Comparison of ENCODE assay signal across 23 mouse cellular contexts in genomic region chr4:62425891-62426290, GRCm38 (mm10). TPM values are rescaled to one million over a fixed set of nuclear protein-coding genes. Genes with fewer than 3 reads are reported as not detected.
DNase-seq lines count a peak whose midpoint lies in the region; ATAC-seq and TF ChIP-seq lines count a peak whose summit lies in the region.
"Had no signal": no experiment of that assay in that cellular context is flagged by ENCODE, and none has a peak within 500 bp of the region (broad histone marks: within the 10 kb centered on the region; RNA-seq: fewer than 3 reads in every experiment).

No protein-coding gene starts in this region.

- no peak for TF ChIP-seq CTCF in gastrocnemius, adult 2 months (IDR thresholded peaks at IDR 0.05)
- no peak for TF ChIP-seq CTCF in MEL (IDR thresholded peaks at IDR 0.05 in 2 of 3, conservative IDR thresholded peaks at IDR 0.05 in 1 of 3; ENCODE audit: control insufficient read depth in 1 of 3, insufficient read depth in 1 of 3, low read depth in 2 of 3, low read length in 3 of 3, poor library complexity in 1 of 3, severe bottlenecking in 1 of 3)

- H3K27me3 ChIP-seq in MEL (ENCODE audit: control insufficient read depth in 1 of 2, insufficient read depth in 2 of 2, low read length in 2 of 2) = no peaks in the 10 kb centered on the region
- H3K27me3 ChIP-seq: CH12.LX, Patski had no signal

- TF ChIP-seq POLR2A in MEL (IDR thresholded peaks at IDR 0.05; ENCODE audit: control insufficient read depth in 1 of 2, insufficient read depth in 1 of 2, low read depth in 1 of 2, low read length in 2 of 2, poor library complexity in 1 of 2) = no peak

- no peak overlapping the region for H3K4me3 ChIP-seq in gastrocnemius, adult 2 months
- no peak overlapping the region for H3K4me3 ChIP-seq in MEL (ENCODE audit: control insufficient read depth in 1 of 2, insufficient read depth in 1 of 2, low read depth in 2 of 2, low read length in 2 of 2)

- peaks cover 7% of the 10 kb centered on the region in 2 experiments for H3K36me3 ChIP-seq in MEL (ENCODE audit: control insufficient read depth in 1 of 2, insufficient read depth in 2 of 2, low read length in 2 of 2)

- H3K27ac ChIP-seq in gastrocnemius, adult 2 months = peak overlapping the region; percentile 79; the same call in 1 of the 2 replicates
- no peak overlapping the region for H3K27ac ChIP-seq in MEL (ENCODE audit: control insufficient read depth, low read depth, low read length)

- H3K9ac ChIP-seq in MEL (ENCODE audit: control insufficient read depth, low read depth, low read length, poor library complexity, severe bottlenecking) = no peak overlapping the region

- H3K9me3 ChIP-seq in MEL (replicated peaks; ENCODE audit: insufficient read depth, low read length) = no peaks in the 10 kb centered on the region
- H3K9me3 ChIP-seq: G1E had no signal

- no peak for DNase-seq in gastrocnemius, adult 2 months
- DNase-seq in gastrocnemius, adult 8-10 months (ENCODE audit: low spot score in 2 of 2) = no peak
- no peak for DNase-seq in MEL (ENCODE audit: low read depth, low spot score)
- peak; percentile 94 for DNase-seq in fat pad, adult 2 months (ENCODE audit: extremely low read depth, low read depth, low spot score)
- DNase-seq in gonadal fat pad, adult 2 months (ENCODE audit: low read depth) = peak; percentile 75
- no peak for DNase-seq in cerebellum, postnatal 25 days
- no peak for DNase-seq in B cell, adult 2 months
- DNase-seq: adrenal gland, adult 2 months; adrenal gland, adult 8-10 months; adrenal gland, postnatal 10 days; adrenal gland, postnatal 14 days; adrenal gland, postnatal 25 days; adrenal gland, postnatal 36 days; cerebellum, adult 11 months; cerebellum, adult 11-12 months; cerebellum, adult 18-20 months; cerebellum, adult 2 months had no signal

- TF ChIP-seq EP300 in MEL (IDR thresholded peaks at IDR 0.05; ENCODE audit: low read depth in 1 of 2, low read length in 2 of 2) = no peak

- intact Hi-C loops in gastrocnemius, adult 2 months (cut with DNase I) = no loop called here

- no peaks in the 10 kb centered on the region for H3K79me2 ChIP-seq in MEL (ENCODE audit: control insufficient read depth, insufficient read depth, low read length, poor library complexity)

- H3K4me1 ChIP-seq in MEL (ENCODE audit: control insufficient read depth in 1 of 2, insufficient read depth in 2 of 2, low read length in 2 of 2) = peaks cover 0 to 16% of the 10 kb centered on the region in 2 experiments; a peak in 2 of 4 replicates

- no peak for TF ChIP-seq RAD21 in MEL (IDR thresholded peaks at IDR 0.05; ENCODE audit: low read depth, low read length)

- no peak for ATAC-seq in megakaryocyte-erythroid progenitor cell, adult 5-6 weeks (replicated peaks; ENCODE audit: low FRiP score, low TSS enrichment, poor library complexity, severe bottlenecking)
- ATAC-seq: activated CD4-positive, CD25-positive, alpha-beta regulatory T cell, adult 4 months; CD4-positive, CD25-positive, alpha-beta regulatory T cell, adult 4 months; Patski had no signal

TF ChIP-seq in MEL, 35 proteins besides CTCF, POLR2A, EP300 and RAD21:
- TF ChIP-seq ZKSCAN1 (IDR thresholded peaks at IDR 0.05; ENCODE audit: low read depth, low read length) = no peak
- TF ChIP-seq POLR2AphosphoS2 (IDR thresholded peaks at IDR 0.05; ENCODE audit: low read length) = peak; percentile 74; the same call in 1 of the 2 replicates

RNA-seq across cellular contexts. Expression of gene Rnf183, which starts 9.2 kb away (rescaled TPM):
- not detected for total RNA-seq in gastrocnemius, adult 2 months (2021)
- total RNA-seq in gastrocnemius, adult 8-10 months (2022) = not detected
- total RNA-seq in MEL (2012; rRNA removed) = 0.10 and 0.15 TPM in 2 replicates
- under 1 TPM in 1 of 2 experiments, not detected in 1; 0.25 TPM for polyA plus RNA-seq in MEL (2012; ENCODE audit: insufficient read depth in 1 of 2, insufficient read length in 2 of 2, low read depth in 1 of 2, low replicate concordance in 2 of 2, missing spikeins in 1 of 2)
- 7.8 and 11.1 TPM in 2 replicates for polyA plus RNA-seq in gonadal fat pad, adult 2 months (2012; rRNA removed)
- not detected in 2 replicates for total RNA-seq in megakaryocyte-erythroid progenitor cell, adult 5-6 weeks (2014; fragmentation: Nextera tagmentation)
- not detected in 2 replicates for total RNA-seq in megakaryocyte-erythroid progenitor cell, adult 5-6 weeks (2017)
- total RNA-seq: adrenal gland, postnatal 10 days; adrenal gland, postnatal 14 days; adrenal gland, postnatal 25 days; G1E had no signal
- polyA plus RNA-seq: G1E had no signal

RNA-seq across cellular contexts. Expression of gene Prpf4, which starts 17.3 kb away (rescaled TPM):
- total RNA-seq in gastrocnemius, adult 2 months (2021) = 10 to 100 TPM; 15.8 to 17.5 TPM
- total RNA-seq in gastrocnemius, adult 8-10 months (2022) = 10 to 100 TPM; 16.9 to 18.2 (median 17.4) TPM
- 24.4 and 26.9 TPM in 2 replicates for total RNA-seq in MEL (2012; rRNA removed)
- 10 to 100 TPM in 1 of 2 experiments, not detected in 1; 37.9 TPM for polyA plus RNA-seq in MEL (2012; ENCODE audit: insufficient read depth in 1 of 2, insufficient read length in 2 of 2, low read depth in 1 of 2, low replicate concordance in 2 of 2, missing spikeins in 1 of 2)
- polyA plus RNA-seq in gonadal fat pad, adult 2 months (2012; rRNA removed) = 13.7 and 14.8 TPM in 2 replicates
- total RNA-seq in megakaryocyte-erythroid progenitor cell, adult 5-6 weeks (2014; fragmentation: Nextera tagmentation) = 18.3 and 29.0 TPM in 2 replicates
- total RNA-seq in megakaryocyte-erythroid progenitor cell, adult 5-6 weeks (2017) = 22.0 and 25.4 TPM in 2 replicates

RNA-seq across cellular contexts. Expression of gene Cdc26, which starts 17.4 kb away (rescaled TPM):
- 10 to 100 TPM; 46.8 to 50.0 TPM for total RNA-seq in gastrocnemius, adult 2 months (2021)
- 10 to 100 TPM; 51.7 to 57.0 (median 54.6) TPM for total RNA-seq in gastrocnemius, adult 8-10 months (2022)
- total RNA-seq in MEL (2012; rRNA removed) = 80.9 and 81.4 TPM in 2 replicates
- 10 to 100 TPM in 1 of 2 experiments, not detected in 1; 80.4 TPM for polyA plus RNA-seq in MEL (2012; ENCODE audit: insufficient read depth in 1 of 2, insufficient read length in 2 of 2, low read depth in 1 of 2, low replicate concordance in 2 of 2, missing spikeins in 1 of 2)
- polyA plus RNA-seq in gonadal fat pad, adult 2 months (2012; rRNA removed) = 32.1 and 33.6 TPM in 2 replicates
- total RNA-seq in megakaryocyte-erythroid progenitor cell, adult 5-6 weeks (2014; fragmentation: Nextera tagmentation) = 115 and 170 TPM in 2 replicates
- 121 and 186 TPM in 2 replicates for total RNA-seq in megakaryocyte-erythroid progenitor cell, adult 5-6 weeks (2017)

RNA-seq across cellular contexts. Expression of gene Wdr31, which starts 44.8 kb away (rescaled TPM):
- total RNA-seq in gastrocnemius, adult 2 months (2021) = under 1 TPM; 0.26 to 0.28 TPM
- under 1 TPM; 0.13 to 0.72 (median 0.45) TPM for total RNA-seq in gastrocnemius, adult 8-10 months (2022)
- 0.85 and 1.9 TPM in 2 replicates for total RNA-seq in MEL (2012; rRNA removed)
- polyA plus RNA-seq in MEL (2012; ENCODE audit: insufficient read depth in 1 of 2, insufficient read length in 2 of 2, low read depth in 1 of 2, low replicate concordance in 2 of 2, missing spikeins in 1 of 2) = under 1 TPM in 1 of 2 experiments, not detected in 1; 0.91 TPM
- polyA plus RNA-seq in gonadal fat pad, adult 2 months (2012; rRNA removed) = 4.3 and 5.7 TPM in 2 replicates
- 2.6 and 6.4 TPM in 2 replicates for total RNA-seq in megakaryocyte-erythroid progenitor cell, adult 5-6 weeks (2014; fragmentation: Nextera tagmentation)
- total RNA-seq in megakaryocyte-erythroid progenitor cell, adult 5-6 weeks (2017) = 4.3 and 5.5 TPM in 2 replicates

RNA-seq across cellular contexts. Expression of gene Bspry, which starts 54.0 kb away (rescaled TPM):
- total RNA-seq in gastrocnemius, adult 2 months (2021) = not detected
- total RNA-seq in gastrocnemius, adult 8-10 months (2022) = not detected
- 0.13 and 0.19 TPM in 2 replicates for total RNA-seq in MEL (2012; rRNA removed)
- polyA plus RNA-seq in MEL (2012; ENCODE audit: insufficient read depth in 1 of 2, insufficient read length in 2 of 2, low read depth in 1 of 2, low replicate concordance in 2 of 2, missing spikeins in 1 of 2) = under 1 TPM in 1 of 2 experiments, not detected in 1; 0.50 TPM
- 98.6 and 103 TPM in 2 replicates for polyA plus RNA-seq in gonadal fat pad, adult 2 months (2012; rRNA removed)
- not detected in 2 replicates for total RNA-seq in megakaryocyte-erythroid progenitor cell, adult 5-6 weeks (2014; fragmentation: Nextera tagmentation)
- 0.09 and 1.0 TPM in 2 replicates for total RNA-seq in megakaryocyte-erythroid progenitor cell, adult 5-6 weeks (2017)

Comparison
In these comparisons a context has a peak if more than half of its experiments do, and no peak if none do; other contexts are left out.
1. DNase-seq: peak in fat pad, adult 2 months (single experiment) and gonadal fat pad, adult 2 months (single experiment); none in gastrocnemius, adult 2 months (single experiment), gastrocnemius, adult 8-10 months (0 of 2), MEL (single experiment), cerebellum, postnatal 25 days (0 of 2) and B cell, adult 2 months (0 of 2).